Mouse (Mus musculus): Measurements from ENCODE around the gene Rasip1. TPM values are rescaled to one million over a fixed set of nuclear protein-coding genes. Genes with fewer than 3 reads are reported as not detected.
A peak's percentile ranks its signal among the peaks of the same experiment; 100 is the strongest.

Gene Rasip1
- polyA plus RNA-seq (2015; fragmentation: Nextera tagmentation; extraction: Ambion mirVana) = 19.6 and 23.4 TPM in 2 replicates

GRCm38 (mm10) chr7:45627261-45627660, at the start of gene Rasip1:
Gene Rasip1, plus strand, starts transcription at chr7:45627488.
- Histone ChIP-seq H3K4me2 (peak within 1 kb of the TSS; percentile 98), H3K27me3 (peaks cover 17% of the 10 kb centered on the region), H3K27ac (peak within 1 kb of the TSS; percentile 78), H3K9ac (peak within 1 kb of the TSS; percentile 82), H3K9me3 (replicated peaks) (no peaks in the 10 kb centered on the region), H3K4me1 (replicated peaks) (peaks cover 15% of the 10 kb centered on the region), H3K36me3 (no peaks in the 10 kb centered on the region), H3K4me3 (peak within 1 kb of the TSS; percentile 66)
- peak; percentile 48 for ATAC-seq (replicated peaks; ENCODE audit: insufficient number of reproducible peaks, insufficient read depth, low FRiP score, low read depth)
- WGBS = 57% methylated on average over 9 of the region's 9 CpGs

- Histone ChIP-seq H3K4me3 (no peak overlapping the region), H3K27ac (no peak overlapping the region), H3K4me1 (replicated peaks) (peaks cover 3% of the 10 kb centered on the region), H3K27me3 (no peaks in the 10 kb centered on the region), H3K36me3 (peaks cover 26% of the 10 kb centered on the region), H3K4me2 (no peak overlapping the region), H3K9ac (no peak overlapping the region), H3K9me3 (replicated peaks) (no peaks in the 10 kb centered on the region)
- no peak for ATAC-seq (replicated peaks; ENCODE audit: insufficient number of reproducible peaks, insufficient read depth, low FRiP score, low read depth)
- WGBS = 88% methylated on average over 6 of the region's 6 CpGs
Observed at GRCm38 (mm10) chr7:45585923-45586322, 41.4 kb upstream of the Rasip1 start.

DNA sequence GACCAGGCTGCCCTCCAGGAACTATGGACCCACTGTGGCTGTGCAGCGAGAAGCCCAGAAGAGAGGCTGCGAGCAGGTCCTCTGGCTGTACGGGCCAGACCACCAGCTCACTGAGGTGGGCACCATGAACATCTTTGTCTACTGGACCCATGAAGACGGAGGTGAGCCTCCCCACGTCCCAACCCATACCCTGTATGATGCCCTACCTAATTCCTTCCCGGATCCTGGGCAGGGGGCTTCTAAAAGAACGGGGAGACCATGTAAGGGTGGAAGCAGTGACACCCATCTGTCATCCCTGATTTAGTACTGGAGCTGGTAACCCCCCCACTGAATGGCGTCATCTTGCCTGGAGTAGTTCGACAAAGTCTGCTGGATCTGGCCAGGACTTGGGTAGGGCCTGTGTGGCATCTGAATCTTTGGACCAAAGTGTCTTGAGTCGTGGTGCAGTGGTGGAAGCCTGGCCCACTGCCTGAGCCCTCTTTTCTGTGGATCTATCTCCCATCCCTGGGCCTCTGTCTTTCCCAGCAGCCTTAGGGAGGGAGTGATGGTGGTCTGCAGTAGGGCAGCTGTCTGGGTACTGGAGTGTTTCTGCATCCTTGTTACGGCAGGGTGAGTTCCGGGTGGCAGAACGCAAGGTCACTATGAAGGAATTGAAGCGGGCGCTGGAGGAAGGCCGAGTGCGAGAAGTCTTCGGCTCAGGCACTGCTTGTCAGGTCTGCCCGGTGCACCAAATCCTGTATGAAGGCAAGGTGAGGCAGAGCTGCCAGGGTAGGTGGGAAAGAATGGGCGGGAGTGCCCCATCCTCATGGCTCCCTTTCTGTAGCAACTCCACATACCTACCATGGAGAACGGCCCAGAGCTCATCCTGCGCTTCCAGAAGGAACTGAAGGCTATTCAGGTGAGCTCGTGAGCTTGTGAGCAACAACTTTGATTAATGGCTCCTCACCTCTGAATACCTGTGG, 39.4 kb upstream of the Rasip1 start:
- no peak overlapping the region for H3K4me3 ChIP-seq
- no peak for ATAC-seq (replicated peaks; ENCODE audit: insufficient number of reproducible peaks, insufficient read depth, low FRiP score, low read depth)
- WGBS = 92% methylated on average over 23 of the region's 23 CpGs
- H3K36me3 ChIP-seq = peaks cover 24% of the 10 kb centered on the region
- peaks cover 3% of the 10 kb centered on the region for H3K4me1 ChIP-seq (replicated peaks)
- H3K27ac ChIP-seq = no peak overlapping the region
- H3K4me2 ChIP-seq = no peak overlapping the region
- no peaks in the 10 kb centered on the region for H3K27me3 ChIP-seq
- H3K9ac ChIP-seq = no peak overlapping the region
- no peaks in the 10 kb centered on the region for H3K9me3 ChIP-seq (replicated peaks)

DNA sequence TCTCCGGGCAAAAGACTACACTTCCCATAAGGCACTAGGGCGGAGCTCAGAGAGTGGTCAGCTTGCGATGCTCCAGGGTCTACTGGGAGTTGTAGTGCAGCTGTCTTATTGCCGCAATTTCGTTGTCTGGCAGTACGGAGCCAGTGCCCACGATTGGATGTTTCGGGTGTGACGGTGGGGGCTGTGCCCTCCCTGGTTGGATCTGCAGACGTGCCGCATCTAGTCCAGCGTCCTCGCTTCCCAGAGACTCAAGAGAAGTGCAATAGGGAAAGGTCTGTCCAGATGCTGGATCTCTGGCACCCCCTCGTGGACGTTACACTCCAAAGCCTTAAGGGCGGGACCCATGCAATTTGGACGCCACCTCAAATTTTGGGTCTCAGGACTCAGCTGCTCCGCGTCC, 38.1 kb upstream of the Rasip1 start:
- no peaks in the 10 kb centered on the region for H3K9me3 ChIP-seq (replicated peaks)
- H3K4me2 ChIP-seq = peak overlapping the region; percentile 57
- peaks cover 21% of the 10 kb centered on the region for H3K36me3 ChIP-seq
- 4% methylated on average over 19 of the region's 19 CpGs for whole genome bisulfite sequencing
- ATAC-seq (replicated peaks; ENCODE audit: insufficient number of reproducible peaks, insufficient read depth, low FRiP score, low read depth) = peak; percentile 98
- no peak overlapping the region for H3K27ac ChIP-seq
- peak overlapping the region; percentile 17; the same call in 1 of the 2 replicates for H3K9ac ChIP-seq
- H3K4me1 ChIP-seq (replicated peaks) = peaks cover 3% of the 10 kb centered on the region
- peak overlapping the region; percentile 38 for H3K4me3 ChIP-seq
- no peaks in the 10 kb centered on the region for H3K27me3 ChIP-seq

DNA sequence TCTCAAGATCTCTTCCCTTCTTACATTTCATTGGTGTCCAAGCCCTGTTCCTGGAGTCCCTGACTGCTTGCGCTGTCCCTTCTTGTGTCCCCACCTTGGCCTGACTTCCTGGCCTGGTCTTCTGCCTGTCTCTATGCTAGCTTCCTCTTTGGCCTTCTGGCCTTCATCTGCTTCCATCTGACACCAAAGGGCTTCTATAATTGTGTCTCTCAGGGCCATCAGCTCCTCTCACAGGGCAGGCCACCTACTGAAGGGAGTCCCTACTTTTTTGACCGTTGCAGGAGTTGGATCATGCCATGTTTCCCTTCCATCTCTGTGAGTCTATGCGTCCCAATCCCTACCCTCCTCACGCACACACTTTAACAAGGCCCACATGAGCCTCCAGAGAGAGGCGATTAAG, 37.4 kb upstream of the Rasip1 start:
- no peak for ATAC-seq (replicated peaks; ENCODE audit: insufficient number of reproducible peaks, insufficient read depth, low FRiP score, low read depth)
- Histone ChIP-seq H3K4me3 (no peak overlapping the region), H3K4me2 (no peak overlapping the region; the same call in 1 of the 2 replicates), H3K4me1 (replicated peaks) (peaks cover 3% of the 10 kb centered on the region), H3K27ac (no peak overlapping the region), H3K36me3 (peaks cover 16% of the 10 kb centered on the region), H3K9ac (no peak overlapping the region), H3K27me3 (no peaks in the 10 kb centered on the region), H3K9me3 (replicated peaks) (no peaks in the 10 kb centered on the region)
- 94% methylated on average over 5 of the region's 5 CpGs for WGBS

DNA sequence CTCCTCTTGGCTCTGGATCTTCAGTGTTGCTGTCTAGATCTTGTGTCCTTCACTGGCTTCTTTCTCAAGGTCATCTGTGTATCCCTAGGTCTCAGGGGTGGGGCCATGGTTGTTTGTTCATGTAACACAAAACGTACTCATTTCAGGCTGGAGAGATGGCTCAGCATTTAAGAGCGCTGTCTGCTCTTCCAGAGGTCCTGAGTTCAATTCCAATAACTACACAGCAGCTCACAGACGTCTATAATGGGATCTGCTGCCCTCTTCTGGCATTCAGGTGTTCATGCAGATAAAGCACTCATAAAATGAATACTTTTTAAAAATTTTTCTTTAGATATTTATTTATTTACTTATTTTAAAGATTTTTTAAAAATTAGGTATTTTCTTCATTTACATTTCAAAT, 36.4 kb upstream of the Rasip1 start:
- no peaks in the 10 kb centered on the region for H3K27me3 ChIP-seq
- WGBS = 62% methylated on average over 3 of the region's 3 CpGs
- peaks cover 3% of the 10 kb centered on the region for H3K4me1 ChIP-seq (replicated peaks)
- H3K9ac ChIP-seq = no peak overlapping the region
- no peak overlapping the region for H3K4me3 ChIP-seq
- peaks cover 6% of the 10 kb centered on the region; the same call in 1 of the 2 replicates for H3K36me3 ChIP-seq
- no peak for ATAC-seq (replicated peaks; ENCODE audit: insufficient number of reproducible peaks, insufficient read depth, low FRiP score, low read depth)
- H3K9me3 ChIP-seq (replicated peaks) = no peaks in the 10 kb centered on the region
- H3K4me2 ChIP-seq = no peak overlapping the region
- H3K27ac ChIP-seq = no peak overlapping the region

DNA sequence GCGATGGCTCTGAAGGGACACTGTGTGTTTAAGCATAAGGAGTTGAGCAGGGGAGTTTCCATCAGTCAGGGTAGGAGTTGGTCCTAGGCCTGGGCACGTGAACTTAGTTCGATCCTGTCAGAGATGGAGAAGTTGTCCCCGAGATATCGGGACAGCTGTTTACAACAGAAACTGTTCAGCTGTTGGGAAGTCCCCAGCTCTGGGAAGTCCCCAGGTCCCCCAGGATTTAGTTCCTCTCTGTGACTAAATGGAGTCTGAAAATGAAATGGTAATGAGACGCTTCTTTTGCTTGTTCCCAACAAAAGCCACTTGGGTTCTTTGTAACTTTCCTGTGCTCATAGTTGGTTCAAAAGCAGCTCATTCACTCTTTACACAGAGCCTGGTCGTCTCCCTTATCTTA, 35.4 kb upstream of the Rasip1 start:
- Histone ChIP-seq H3K9me3 (replicated peaks) (no peaks in the 10 kb centered on the region), H3K9ac (no peak overlapping the region), H3K4me2 (no peak overlapping the region), H3K4me1 (replicated peaks) (peaks cover 3% of the 10 kb centered on the region), H3K36me3 (0 out of 2 replicates have a peak, but pooled peaks cover 4% of the 10 kb centered on the region), H3K27me3 (no peaks in the 10 kb centered on the region), H3K27ac (no peak overlapping the region), H3K4me3 (no peak overlapping the region)
- 71% methylated on average over 7 of the region's 7 CpGs for WGBS
- no peak for ATAC-seq (replicated peaks; ENCODE audit: insufficient number of reproducible peaks, insufficient read depth, low FRiP score, low read depth)

DNA sequence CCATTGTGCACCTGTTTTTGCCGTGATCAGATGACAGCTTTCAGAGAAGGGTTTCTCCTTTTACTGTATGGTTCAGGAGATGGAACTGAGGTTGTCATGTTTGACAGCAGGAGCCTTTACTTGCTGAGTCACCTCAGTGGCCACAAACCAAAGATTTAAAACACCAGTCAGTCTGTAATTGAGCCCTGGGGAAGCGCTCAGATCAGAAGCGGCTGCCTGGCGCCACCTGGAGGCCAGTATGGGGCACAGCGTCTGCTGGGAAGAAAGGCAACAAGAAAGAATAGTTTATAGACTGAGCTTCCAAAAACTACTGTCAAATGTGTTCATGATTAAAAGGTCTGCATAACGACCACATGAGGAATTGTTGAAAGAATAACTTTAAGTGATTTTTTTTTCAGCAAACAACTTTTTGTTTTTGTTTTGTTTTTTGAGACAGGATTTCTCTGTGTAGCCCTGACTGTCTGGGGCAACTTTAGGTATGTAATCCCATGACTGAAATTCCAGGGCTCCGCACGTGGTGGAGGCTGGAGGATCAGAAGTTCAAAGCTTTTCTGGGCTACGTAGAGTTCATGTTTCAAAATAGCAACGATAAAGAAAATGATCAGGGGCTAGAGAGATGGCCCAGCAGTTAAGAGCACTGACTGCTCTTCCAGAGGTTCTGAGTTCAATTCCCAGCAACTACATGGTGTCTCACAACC, 34.0 kb upstream of the Rasip1 start:
- Histone ChIP-seq H3K4me1 (replicated peaks) (peaks cover 3% of the 10 kb centered on the region), H3K36me3 (no peaks in the 10 kb centered on the region), H3K9ac (no peak overlapping the region), H3K27me3 (no peaks in the 10 kb centered on the region), H3K27ac (no peak overlapping the region), H3K9me3 (replicated peaks) (no peaks in the 10 kb centered on the region), H3K4me2 (no peak overlapping the region), H3K4me3 (no peak overlapping the region)
- ATAC-seq (replicated peaks; ENCODE audit: insufficient number of reproducible peaks, insufficient read depth, low FRiP score, low read depth) = no peak
- 16% methylated on average over 10 of the region's 10 CpGs for WGBS

DNA sequence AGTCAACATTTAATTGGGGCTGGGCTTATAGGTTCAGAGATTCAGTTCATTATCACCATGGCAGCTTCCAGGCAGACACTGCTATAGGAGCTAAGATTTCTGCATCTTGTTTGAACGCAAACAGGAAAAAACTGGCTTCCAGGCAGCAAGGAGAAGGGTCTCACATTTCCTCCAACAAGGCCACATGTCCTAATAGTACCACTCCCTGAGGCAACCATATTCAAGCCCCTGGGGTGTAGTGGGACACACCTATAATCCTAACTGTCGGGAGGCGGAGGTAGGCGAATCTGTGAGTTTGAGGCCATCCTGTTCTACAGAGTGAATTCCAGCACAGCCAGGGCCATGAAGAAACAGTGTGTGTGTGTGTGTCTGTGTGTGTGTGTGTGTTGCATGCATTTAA, 32.1 kb upstream of the Rasip1 start:
- Histone ChIP-seq H3K27ac (no peak overlapping the region), H3K9ac (no peak overlapping the region), H3K27me3 (no peaks in the 10 kb centered on the region), H3K4me3 (no peak overlapping the region), H3K9me3 (replicated peaks) (no peaks in the 10 kb centered on the region), H3K36me3 (no peaks in the 10 kb centered on the region), H3K4me1 (replicated peaks) (peaks cover 5% of the 10 kb centered on the region), H3K4me2 (no peak overlapping the region)
- ATAC-seq (replicated peaks; ENCODE audit: insufficient number of reproducible peaks, insufficient read depth, low FRiP score, low read depth) = no peak
- WGBS = 79% methylated on average over 4 of the region's 4 CpGs

- Histone ChIP-seq H3K9me3 (replicated peaks) (no peaks in the 10 kb centered on the region), H3K36me3 (no peaks in the 10 kb centered on the region), H3K27ac (no peak overlapping the region), H3K4me3 (no peak overlapping the region), H3K4me2 (no peak overlapping the region), H3K27me3 (no peaks in the 10 kb centered on the region), H3K9ac (no peak overlapping the region), H3K4me1 (replicated peaks) (peaks cover 5% of the 10 kb centered on the region)
- 48% methylated on average over 1 of the region's 1 CpGs for WGBS
- ATAC-seq (replicated peaks; ENCODE audit: insufficient number of reproducible peaks, insufficient read depth, low FRiP score, low read depth) = no peak
Observed at GRCm38 (mm10) chr7:45596107-45596506, 31.2 kb upstream of the Rasip1 start.

DNA sequence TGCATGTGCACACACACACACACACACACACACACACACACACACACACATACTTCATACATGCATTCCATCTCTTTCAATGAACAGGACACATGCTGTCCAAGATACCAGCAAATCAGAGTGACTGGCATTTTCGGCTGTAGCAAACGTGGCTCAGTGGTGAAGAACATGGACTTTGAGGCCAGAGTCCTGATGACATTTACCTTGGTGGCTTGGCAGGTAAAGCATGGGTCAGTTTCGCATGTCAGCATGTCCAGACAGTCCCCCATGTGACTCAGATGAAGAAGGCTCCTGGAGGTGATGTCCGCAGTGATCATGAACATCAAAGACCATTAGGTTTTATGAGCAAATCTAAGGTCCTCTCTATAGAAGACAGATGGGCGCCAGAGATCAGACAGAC, 30.3 kb upstream of the Rasip1 start:
- Histone ChIP-seq H3K27ac (no peak overlapping the region), H3K36me3 (no peaks in the 10 kb centered on the region), H3K4me3 (no peak overlapping the region), H3K4me2 (no peak overlapping the region), H3K9me3 (replicated peaks) (no peaks in the 10 kb centered on the region), H3K9ac (no peak overlapping the region), H3K27me3 (no peaks in the 10 kb centered on the region), H3K4me1 (replicated peaks) (peaks cover 5% of the 10 kb centered on the region)
- WGBS = 83% methylated on average over 5 of the region's 5 CpGs
- ATAC-seq (replicated peaks; ENCODE audit: insufficient number of reproducible peaks, insufficient read depth, low FRiP score, low read depth) = no peak
